Mouse (Mus musculus) liver, embryonic 14.5 days (tissue): ENCODE results near the gene Mst1.

Source experiments
- CTCF ChIP-seq: IDR thresholded peaks from 2 replicates; pipeline ENCODE4 v1.5.1; 2016; ENCODE audit warnings: antibody characterized with exemption, low read depth, control low read depth
- EP300 ChIP-seq: IDR thresholded peaks from 2 replicates; pipeline ENCODE4 v1.6.1; 2016; ENCODE audit warnings: antibody characterized with exemption, low read depth

- TF ChIP-seq CTCF (no peak), EP300 (no peak)
Observed at GRCm38 (mm10) chr9:108049561-108050251, 30.5 kb upstream of the Mst1 start.
